Mouse (Mus musculus): ENCODE measurements around the gene Acan. TPM values are rescaled to one million over a fixed set of nuclear protein-coding genes. Genes with fewer than 3 reads are reported as not detected.

Gene Acan
- polyA plus RNA-seq, 1 experiment: not detected

GRCm38 (mm10) chr7:79054111-79054510 lies 828 bp downstream of the Acan start:
- H3K4me3 ChIP-seq (ENCODE audit: insufficient read depth, low read depth, low read length): no peak overlapping the region

GRCm38 (mm10) chr7:79058546-79058945 lies 5.3 kb downstream of the Acan start:
- 28% methylated on average over 2 of the region's 2 CpGs for WGBS
- no peak for DNase-seq
- H3K27ac ChIP-seq (ENCODE audit: insufficient read depth, low read depth, low read length): no peak overlapping the region
- H3K4me3 ChIP-seq (ENCODE audit: insufficient read depth, low read depth, low read length): no peak overlapping the region
- H3K27me3 ChIP-seq (replicated peaks; ENCODE audit: control insufficient read depth, insufficient read depth, low read length): no peaks in the 10 kb centered on the region
- no peak for TF ChIP-seq CTCF (conservative IDR thresholded peaks at IDR 0.05; ENCODE audit: insufficient read depth, insufficient read length, low read depth, low read length)
- TF ChIP-seq POLR2A (IDR thresholded peaks at IDR 0.05; ENCODE audit: low read depth, low read length): no peak
- no peaks in the 10 kb centered on the region for H3K36me3 ChIP-seq (ENCODE audit: control insufficient read depth, insufficient read depth, low read length)
- no peaks in the 10 kb centered on the region for H3K4me1 ChIP-seq (ENCODE audit: control insufficient read depth, insufficient read depth, low read length)

More at GRCm38 (mm10) chr7:79054111-79054510, 828 bp downstream of the Acan start:
- no peak for DNase-seq
- H3K27me3 ChIP-seq (replicated peaks; ENCODE audit: control insufficient read depth, insufficient read depth, low read length): no peaks in the 10 kb centered on the region; the same call in 1 of the 2 replicates
- H3K36me3 ChIP-seq (ENCODE audit: control insufficient read depth, insufficient read depth, low read length): no peaks in the 10 kb centered on the region
- WGBS: 16% methylated on average over 13 of the region's 13 CpGs
- no peak for TF ChIP-seq CTCF (conservative IDR thresholded peaks at IDR 0.05; ENCODE audit: insufficient read depth, insufficient read length, low read depth, low read length)
- TF ChIP-seq POLR2A (IDR thresholded peaks at IDR 0.05; ENCODE audit: low read depth, low read length): no peak
- no peak overlapping the region for H3K27ac ChIP-seq (ENCODE audit: insufficient read depth, low read depth, low read length)
- H3K4me1 ChIP-seq (ENCODE audit: control insufficient read depth, insufficient read depth, low read length): no peaks in the 10 kb centered on the region

- 60% methylated on average over 7 of the region's 7 CpGs for WGBS
Observed at GRCm38 (mm10) chr7:79067466-79067865, 14.2 kb downstream of the Acan start.

GRCm38 (mm10) chr7:79068231-79068630 lies 14.9 kb downstream of the Acan start:
- Histone ChIP-seq H3K27ac (ENCODE audit: insufficient read depth, low read depth, low read length) (no peak overlapping the region), H3K27me3 (replicated peaks; ENCODE audit: control insufficient read depth, insufficient read depth, low read length) (no peaks in the 10 kb centered on the region), H3K36me3 (ENCODE audit: control insufficient read depth, insufficient read depth, low read length) (no peaks in the 10 kb centered on the region), H3K4me3 (ENCODE audit: insufficient read depth, low read depth, low read length) (no peak overlapping the region), H3K4me1 (ENCODE audit: control insufficient read depth, insufficient read depth, low read length) (no peaks in the 10 kb centered on the region)
- TF ChIP-seq POLR2A (IDR thresholded peaks at IDR 0.05; ENCODE audit: low read depth, low read length): no peak
- TF ChIP-seq CTCF (conservative IDR thresholded peaks at IDR 0.05; ENCODE audit: insufficient read depth, insufficient read length, low read depth, low read length): no peak
- no peak for DNase-seq
- 62% methylated on average over 4 of the region's 4 CpGs for WGBS

More at GRCm38 (mm10) chr7:79067466-79067865, 14.2 kb downstream of the Acan start:
- TF ChIP-seq CTCF (conservative IDR thresholded peaks at IDR 0.05; ENCODE audit: insufficient read depth, insufficient read length, low read depth, low read length) (no peak), POLR2A (IDR thresholded peaks at IDR 0.05; ENCODE audit: low read depth, low read length) (no peak)
- H3K4me3 ChIP-seq (ENCODE audit: insufficient read depth, low read depth, low read length): no peak overlapping the region
- no peaks in the 10 kb centered on the region for H3K36me3 ChIP-seq (ENCODE audit: control insufficient read depth, insufficient read depth, low read length)
- DNase-seq: no peak
- no peak overlapping the region for H3K27ac ChIP-seq (ENCODE audit: insufficient read depth, low read depth, low read length)
- H3K4me1 ChIP-seq (ENCODE audit: control insufficient read depth, insufficient read depth, low read length): no peaks in the 10 kb centered on the region
- H3K27me3 ChIP-seq (replicated peaks; ENCODE audit: control insufficient read depth, insufficient read depth, low read length): no peaks in the 10 kb centered on the region

- H3K27ac ChIP-seq (ENCODE audit: insufficient read depth, low read depth, low read length): no peak overlapping the region
- 47% methylated on average over 3 of the region's 3 CpGs for WGBS
- no peaks in the 10 kb centered on the region for H3K36me3 ChIP-seq (ENCODE audit: control insufficient read depth, insufficient read depth, low read length)
- TF ChIP-seq CTCF (conservative IDR thresholded peaks at IDR 0.05; ENCODE audit: insufficient read depth, insufficient read length, low read depth, low read length) (no peak), POLR2A (IDR thresholded peaks at IDR 0.05; ENCODE audit: low read depth, low read length) (no peak)
- no peak overlapping the region for H3K4me3 ChIP-seq (ENCODE audit: insufficient read depth, low read depth, low read length)
- no peaks in the 10 kb centered on the region for H3K4me1 ChIP-seq (ENCODE audit: control insufficient read depth, insufficient read depth, low read length)
- DNase-seq: no peak
- no peaks in the 10 kb centered on the region for H3K27me3 ChIP-seq (replicated peaks; ENCODE audit: control insufficient read depth, insufficient read depth, low read length)
Observed at GRCm38 (mm10) chr7:79079212-79079611, 25.9 kb downstream of the Acan start.

GRCm38 (mm10) chr7:79080572-79081399 lies 27.5 kb downstream of the Acan start:
- Histone ChIP-seq H3K36me3 (ENCODE audit: control insufficient read depth, insufficient read depth, low read length) (no peaks in the 10 kb centered on the region), H3K27ac (ENCODE audit: insufficient read depth, low read depth, low read length) (no peak overlapping the region), H3K4me3 (ENCODE audit: insufficient read depth, low read depth, low read length) (no peak overlapping the region), H3K27me3 (replicated peaks; ENCODE audit: control insufficient read depth, insufficient read depth, low read length) (no peaks in the 10 kb centered on the region), H3K4me1 (ENCODE audit: control insufficient read depth, insufficient read depth, low read length) (no peaks in the 10 kb centered on the region)
- TF ChIP-seq POLR2A (IDR thresholded peaks at IDR 0.05; ENCODE audit: low read depth, low read length) (no peak), CTCF (conservative IDR thresholded peaks at IDR 0.05; ENCODE audit: insufficient read depth, insufficient read length, low read depth, low read length) (peak; percentile 77)
- DNase-seq: peak; percentile 49
- WGBS: 20% methylated on average over 7 of the region's 7 CpGs

- no peaks in the 10 kb centered on the region for H3K36me3 ChIP-seq (ENCODE audit: control insufficient read depth, insufficient read depth, low read length)
- TF ChIP-seq CTCF (conservative IDR thresholded peaks at IDR 0.05; ENCODE audit: insufficient read depth, insufficient read length, low read depth, low read length) (0 out of 2 replicates have a peak, but pooled peaks have one; percentile 16), POLR2A (IDR thresholded peaks at IDR 0.05; ENCODE audit: low read depth, low read length) (no peak)
- no peak overlapping the region for H3K4me3 ChIP-seq (ENCODE audit: insufficient read depth, low read depth, low read length)
- H3K27me3 ChIP-seq (replicated peaks; ENCODE audit: control insufficient read depth, insufficient read depth, low read length): no peaks in the 10 kb centered on the region
- no peak overlapping the region for H3K27ac ChIP-seq (ENCODE audit: insufficient read depth, low read depth, low read length)
- WGBS: 86% methylated on average over 4 of the region's 4 CpGs
- H3K4me1 ChIP-seq (ENCODE audit: control insufficient read depth, insufficient read depth, low read length): no peaks in the 10 kb centered on the region
- peak; percentile 12 for DNase-seq
Observed at GRCm38 (mm10) chr7:79089111-79089510, 35.8 kb downstream of the Acan start.

All from kidney, adult 2 months (tissue).